Mouse (Mus musculus) cerebellum, postnatal 14 days (tissue): ENCODE results near the gene Abcb5.
"Not testable (repeated sequence)": the region's sequence is repeated elsewhere in the genome, so short reads cannot be mapped to it uniquely, and the experiment has no call there.

Experiments used
- DNase-seq, 2 experiments: peaks; one replicate each; pipeline ENCODE4 v3.0.0; 2021; ENCODE audit warnings: mixed read lengths in 2 of 2

Gene Abcb5

DNA sequence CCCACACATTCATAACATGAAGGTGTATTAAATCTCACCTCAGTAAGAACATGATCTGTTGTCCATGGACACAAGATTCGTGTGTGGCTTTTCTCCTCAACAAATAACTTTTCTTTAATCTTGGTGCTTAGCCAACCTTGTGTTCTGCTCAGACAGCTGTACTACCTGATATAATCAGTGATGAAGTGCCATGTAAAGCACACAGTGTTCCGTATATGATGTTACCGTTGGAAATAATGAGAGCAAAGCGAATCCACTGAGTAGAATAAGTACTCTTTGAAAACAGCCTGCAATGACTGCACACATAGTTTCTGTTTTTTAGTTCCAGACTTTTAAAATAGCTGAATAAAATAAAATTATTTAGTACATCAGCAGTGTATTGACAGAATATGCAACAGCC is at the start of gene Abcb5:
Abcb5 (minus strand) TSS at position 101 of the 400 bp plus-strand sequence.
- DNase-seq, result no peak

DNA sequence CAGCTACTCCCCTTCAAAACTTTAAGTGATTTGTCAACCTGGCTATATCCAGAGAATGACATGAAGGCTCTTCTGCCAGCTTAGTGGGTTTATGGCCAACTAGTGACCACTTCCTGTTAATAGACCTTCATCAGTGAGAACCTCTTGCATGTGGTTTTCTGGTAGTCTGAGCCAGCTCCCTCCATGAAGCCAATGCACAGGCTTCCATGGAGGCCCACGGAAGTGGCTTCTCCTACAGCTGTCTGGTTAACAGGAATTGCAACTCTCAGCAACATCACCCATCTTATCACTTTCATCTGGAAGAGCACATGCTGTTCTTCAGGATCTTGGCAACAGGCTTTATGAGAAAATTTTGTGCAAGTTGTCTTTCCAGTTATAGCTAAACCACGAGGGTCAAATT is 33.0 kb upstream of the Abcb5 start:
- no peak for DNase-seq

DNA sequence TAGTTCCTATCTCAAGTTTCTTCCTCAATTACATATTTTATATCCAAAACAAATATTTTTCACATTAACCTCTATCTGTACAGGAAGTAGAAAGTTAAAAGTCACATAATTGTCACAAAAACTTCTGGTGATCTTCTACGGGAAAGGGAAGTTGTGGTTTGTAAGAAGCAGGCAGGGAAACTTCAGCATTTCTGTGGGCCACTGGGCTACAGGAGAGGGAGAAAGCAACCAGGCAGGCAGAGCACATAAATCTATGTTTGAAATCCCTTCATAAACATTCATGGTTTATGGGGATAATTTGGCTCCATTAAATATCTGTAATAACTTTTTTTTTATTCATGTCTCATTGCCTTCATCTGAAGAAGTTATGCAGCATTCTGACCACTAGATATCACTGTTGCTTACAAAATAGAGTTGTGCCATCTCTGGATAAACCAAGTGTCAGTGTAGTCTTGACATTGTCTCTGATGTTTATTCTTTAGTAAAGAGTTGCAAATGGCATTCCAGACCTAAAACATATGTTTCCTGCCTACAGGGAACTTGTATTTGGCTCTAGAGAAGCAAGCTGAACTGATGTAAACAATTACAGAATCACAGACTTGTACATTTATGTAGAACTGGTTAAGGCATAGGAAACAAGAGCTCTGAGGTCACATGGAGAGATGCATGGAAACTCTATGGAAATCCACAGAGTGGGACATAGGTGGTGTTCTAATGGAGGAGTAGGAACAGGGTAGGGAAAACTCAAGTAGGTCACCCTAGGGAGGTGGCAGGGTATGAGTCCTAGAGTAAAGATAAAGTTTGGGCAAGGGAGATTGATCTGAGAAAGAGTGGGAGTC is 28.3 kb upstream of the Abcb5 start:
- peak in 1 of 2 experiments; percentile 16 for DNase-seq

DNA sequence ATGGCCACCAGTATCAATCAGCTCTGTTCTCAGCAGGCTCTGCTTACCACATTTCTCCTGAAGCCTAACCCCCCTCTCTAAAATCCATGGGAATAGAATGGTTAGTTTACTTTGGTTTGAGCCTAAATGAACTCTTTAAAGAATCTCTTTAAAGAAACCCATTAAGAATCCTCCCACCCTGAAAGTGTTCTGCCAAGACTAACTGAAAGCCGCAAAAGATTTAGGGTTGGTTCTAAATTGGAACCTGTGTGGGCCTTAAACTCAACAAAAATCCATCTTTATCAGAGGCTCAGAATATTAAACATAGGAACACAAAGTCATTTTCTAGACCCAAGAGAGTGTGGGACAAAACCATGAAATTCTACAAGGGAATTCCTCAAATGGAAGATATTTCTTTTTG is 18.6 kb upstream of the Abcb5 start:
- no peak for DNase-seq

DNA sequence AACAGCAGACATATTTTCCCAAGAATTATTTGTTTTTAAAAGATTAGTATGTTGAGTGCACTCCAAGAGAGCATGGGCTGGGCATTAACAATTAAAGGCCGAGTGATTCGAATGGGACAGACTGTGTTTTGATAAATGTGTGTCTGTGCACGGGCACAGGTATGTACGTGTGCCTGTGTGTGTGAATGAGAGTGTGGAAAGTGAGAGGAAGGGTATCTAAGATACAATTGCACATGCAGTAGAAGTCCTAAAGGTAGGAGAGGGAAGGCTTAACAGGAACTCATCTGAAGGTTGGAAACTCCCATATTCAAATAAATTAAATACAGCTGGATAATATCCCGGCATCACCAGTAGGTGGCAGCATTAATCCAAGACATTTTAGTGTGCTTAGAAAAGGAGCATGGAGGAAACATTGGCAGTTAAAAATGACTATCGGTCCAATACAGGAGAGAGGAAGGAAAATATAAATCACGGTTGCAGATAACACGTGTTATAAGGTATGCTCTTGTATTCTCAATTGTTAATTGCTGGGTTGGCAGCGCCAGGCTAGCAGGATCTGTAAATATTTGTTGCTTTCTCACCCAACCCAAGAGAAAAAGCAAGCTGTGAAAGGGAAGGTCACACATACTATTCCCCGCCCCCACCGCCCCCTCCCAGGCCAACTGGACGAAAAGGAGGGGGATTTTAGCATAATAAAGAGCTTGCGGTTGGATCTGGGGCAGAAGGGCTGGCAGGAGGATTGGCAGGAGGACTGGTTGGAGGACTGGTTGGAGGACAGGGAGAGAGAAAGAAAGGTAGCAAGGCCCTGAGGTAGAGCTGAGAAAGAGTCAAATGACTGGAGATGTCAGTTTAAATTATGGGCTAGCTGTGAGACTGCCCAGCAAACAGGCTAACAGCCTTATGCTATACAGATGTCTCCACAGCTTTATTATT is 35.6 kb downstream of the Abcb5 start:
- peak; percentile 77 to 79 for DNase-seq

DNA sequence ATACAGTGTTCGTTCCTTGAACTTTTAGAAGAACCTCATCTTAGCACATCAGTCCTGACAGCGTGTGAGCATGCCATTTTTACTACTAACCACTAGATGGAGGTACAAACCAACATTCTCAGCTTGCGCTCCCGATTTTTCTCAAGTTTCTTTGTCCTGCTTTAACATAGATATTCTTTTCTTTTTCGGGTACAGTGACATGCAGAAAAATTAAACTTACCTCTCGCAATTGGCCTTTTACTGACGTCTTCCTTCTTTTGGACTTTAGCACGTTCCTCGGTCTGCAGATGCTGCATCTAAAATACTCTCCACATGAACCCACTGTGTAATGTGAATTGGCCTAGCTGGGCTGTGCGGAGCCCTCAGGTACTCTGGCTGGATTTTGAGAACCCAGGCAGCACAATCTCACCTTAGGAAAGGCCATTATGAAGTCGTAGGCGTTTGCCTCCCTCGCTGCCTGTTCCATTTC is 39.4 kb downstream of the Abcb5 start:
- peak; percentile 6 to 20 for DNase-seq

DNA sequence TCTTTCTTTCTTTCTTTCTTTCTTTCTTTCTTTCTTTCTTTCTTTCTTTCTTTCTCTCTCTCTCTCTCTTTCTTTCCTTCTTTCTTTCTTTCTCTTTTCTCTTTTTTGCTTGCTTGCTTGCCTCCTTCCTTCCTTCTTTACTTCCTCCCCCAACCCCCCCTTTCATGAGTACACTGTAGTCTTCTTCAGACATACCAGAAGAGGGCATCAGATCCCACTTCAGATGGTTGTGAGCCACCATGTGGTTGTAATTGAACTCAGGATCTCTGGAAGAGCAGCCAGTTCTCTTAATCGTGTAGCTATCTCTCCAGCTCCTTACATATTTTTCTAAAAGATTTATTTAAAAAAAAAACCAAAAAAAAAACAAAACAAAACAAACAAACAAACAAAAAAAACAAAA is 42.3 kb downstream of the Abcb5 start:
- DNase-seq, result not testable (repeated sequence)

DNA sequence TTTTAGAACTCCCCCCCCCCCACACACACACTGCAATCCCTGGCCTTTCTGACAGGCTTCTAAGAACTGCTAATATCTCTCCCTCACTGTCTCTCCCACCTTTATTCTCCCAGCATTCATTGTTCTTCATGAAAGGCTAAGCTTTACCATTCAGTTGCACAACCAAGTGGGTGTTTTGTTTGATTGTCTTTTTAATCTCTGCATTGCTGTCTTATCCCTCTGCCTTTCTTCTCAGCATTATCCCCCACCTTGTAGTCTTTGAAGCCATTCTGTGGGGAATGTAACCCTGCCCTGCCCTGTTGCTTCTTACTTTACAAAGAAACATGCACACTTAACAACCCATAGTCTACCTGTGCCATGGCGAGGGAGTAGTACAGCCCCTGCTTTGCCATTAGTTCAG is 48.5 kb downstream of the Abcb5 start:
- no peak for DNase-seq

DNA sequence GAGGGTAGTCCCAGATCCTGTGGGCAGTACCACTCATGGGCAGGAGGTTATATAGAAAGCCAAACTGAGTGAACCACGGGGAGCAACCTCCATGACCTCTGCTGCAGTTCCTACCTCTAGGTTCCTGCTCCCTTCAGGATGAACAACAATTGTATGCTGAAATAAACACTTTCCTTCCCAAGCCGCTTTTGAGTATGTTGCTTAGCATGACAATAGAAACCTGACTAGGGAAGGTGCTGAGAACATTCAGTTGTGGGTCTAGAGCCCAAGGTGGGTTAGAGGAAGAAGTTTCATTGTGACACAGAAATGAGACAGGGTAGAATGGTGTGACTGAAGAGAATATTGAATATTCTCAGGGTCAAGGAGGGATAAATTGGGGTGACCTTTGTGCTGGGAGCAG is 55.9 kb downstream of the Abcb5 start:
- DNase-seq, result no peak

DNA sequence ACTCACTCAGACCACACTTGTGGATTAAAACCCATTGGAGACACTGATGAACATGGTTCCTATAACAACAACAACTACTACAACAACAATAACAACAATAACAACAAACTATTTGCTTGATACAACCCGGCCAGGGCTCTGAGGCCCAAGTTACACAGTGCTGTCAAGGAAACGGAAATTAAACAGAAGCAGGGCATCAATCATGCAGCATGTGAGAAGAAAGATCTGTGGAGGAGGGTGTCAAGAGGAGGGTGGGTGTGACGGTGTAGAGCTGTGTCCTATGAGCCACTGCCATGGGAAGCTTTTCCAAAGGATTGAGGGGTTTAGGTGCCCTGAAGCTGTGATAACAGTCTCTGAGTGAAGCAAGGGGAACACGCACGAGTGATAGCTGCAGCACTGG is 64.0 kb downstream of the Abcb5 start:
- DNase-seq, result no peak

DNA sequence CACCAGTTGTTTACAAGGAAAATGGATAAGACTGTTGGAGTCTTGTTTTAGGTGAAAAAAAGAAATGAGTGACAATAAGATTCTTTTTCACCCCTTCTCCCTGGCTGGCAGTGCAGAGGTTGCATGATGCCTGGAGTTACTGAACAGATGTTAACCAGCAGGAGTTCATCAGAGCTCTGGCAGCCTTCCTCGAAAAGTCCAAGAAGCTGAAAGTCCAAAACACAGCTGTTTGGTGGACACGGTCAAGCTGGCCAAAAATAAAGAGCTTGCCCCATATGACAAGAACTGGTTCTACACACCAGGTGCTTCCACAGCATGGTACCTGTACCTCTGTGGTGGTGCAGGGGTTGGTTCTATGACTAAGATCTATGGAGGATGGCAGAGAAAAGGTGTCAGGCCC is 78.3 kb downstream of the Abcb5 start:
- no peak for DNase-seq

DNA sequence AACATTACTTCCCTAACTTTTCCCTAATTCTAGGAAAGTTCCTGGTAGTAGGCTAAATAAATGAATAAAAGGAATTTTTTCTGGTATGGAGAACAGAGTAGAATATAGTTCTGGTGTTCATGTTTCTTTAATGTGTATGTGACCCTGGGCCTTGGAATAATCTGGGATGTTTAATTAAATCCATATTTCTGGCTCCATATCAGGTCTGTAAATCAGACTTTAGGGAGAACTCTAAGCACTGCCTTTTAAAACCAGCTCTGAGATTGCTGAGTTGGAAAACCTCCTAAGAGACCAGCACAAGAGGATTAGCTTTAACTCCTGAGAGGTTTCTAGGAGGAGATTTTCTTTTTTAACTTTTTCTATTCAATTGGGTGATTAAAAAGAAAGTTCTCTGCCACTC is 83.4 kb downstream of the Abcb5 start:
- no peak for DNase-seq

DNA sequence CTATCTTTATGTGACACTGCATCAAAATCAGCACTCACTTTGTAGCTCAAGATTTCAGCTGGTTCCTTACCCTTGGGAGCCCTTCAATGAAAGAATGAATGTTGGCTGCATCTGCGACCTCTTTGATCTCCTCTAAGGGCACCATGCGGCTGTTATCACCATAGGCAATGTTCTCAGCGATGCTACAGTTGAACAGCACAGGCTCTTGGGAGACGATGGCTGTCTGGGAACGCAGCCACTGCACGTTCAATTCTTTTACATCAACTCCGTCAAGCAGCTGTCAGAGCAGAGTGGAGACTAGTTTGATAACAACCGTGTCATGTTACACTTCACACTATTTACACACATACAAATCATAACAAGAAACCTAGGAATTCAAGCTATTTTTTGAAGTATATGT is 93.5 kb downstream of the Abcb5 start:
- DNase-seq, result no peak

DNA sequence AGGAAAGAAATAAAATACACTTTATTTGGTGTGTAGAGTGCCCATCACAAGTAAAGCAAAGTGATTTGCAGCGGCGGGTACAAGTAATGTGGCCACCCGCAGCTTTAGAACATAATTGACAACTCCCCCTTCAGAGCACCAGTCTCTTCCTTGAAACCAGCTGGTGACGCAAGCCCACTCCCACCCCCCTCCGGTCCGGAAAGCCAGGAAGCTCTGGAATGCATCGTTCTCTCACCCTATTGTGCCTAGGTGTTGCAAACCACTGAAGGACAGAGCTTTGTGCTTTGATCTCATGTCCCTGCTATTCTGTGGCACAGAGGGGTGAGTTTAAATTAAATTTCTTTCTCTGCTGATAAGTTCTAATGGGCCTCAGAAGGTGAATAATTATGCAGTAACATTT is 110.1 kb downstream of the Abcb5 start:
- DNase-seq, result no peak

DNA sequence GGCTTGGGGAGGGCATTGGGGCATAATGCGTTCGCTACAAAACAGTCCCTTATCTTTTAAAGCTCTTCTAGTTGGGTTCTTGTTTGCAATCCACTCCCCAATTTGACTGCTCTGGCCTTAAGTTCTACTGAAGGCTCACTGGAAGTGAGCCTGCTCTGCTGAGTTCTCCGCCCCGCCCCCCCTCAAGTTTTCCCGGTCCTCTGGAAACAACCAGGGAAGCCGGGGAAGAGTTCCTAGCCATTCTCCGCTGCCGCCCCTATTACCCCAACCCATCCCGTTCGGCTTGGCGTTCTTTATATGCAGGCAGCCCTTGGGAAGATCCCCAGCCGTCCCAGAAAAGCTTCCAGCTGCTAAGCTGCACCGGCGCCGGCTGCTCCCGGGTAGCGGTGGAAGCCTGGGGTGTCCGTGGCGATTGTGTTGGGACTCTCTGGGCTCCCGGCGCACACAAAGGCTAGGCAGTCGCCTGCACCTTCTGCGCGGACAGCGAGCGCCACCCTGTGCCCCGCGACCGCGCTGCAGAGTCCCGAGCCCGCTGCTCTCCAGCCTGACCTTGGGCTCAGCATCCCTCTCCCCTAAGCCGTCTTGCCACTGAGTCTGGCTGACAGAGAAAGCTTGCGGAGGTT is 111.3 kb downstream of the Abcb5 start:
- DNase-seq, result peak; percentile 80

DNA sequence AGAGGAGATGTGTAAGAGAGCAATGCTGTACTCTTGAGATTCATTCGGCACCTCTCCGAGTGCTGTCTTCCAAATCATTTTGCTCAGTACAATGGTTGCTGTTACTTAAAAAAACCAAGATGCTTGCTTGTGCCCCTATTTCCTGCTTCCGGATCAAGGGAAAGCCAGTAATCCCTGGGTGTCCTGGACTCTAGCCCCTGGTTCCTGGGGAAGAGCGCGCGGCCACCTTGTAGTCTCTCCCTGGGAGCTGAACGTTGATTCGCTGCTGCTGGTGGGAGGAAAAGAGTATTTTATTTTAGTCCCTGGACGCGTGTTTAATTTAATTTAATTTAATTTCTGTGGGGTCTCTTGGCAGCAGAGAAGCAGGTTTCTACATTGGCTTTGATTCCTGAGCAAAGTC is 111.8 kb downstream of the Abcb5 start:
- DNase-seq, result peak in 1 of 2 experiments; percentile 7

DNA sequence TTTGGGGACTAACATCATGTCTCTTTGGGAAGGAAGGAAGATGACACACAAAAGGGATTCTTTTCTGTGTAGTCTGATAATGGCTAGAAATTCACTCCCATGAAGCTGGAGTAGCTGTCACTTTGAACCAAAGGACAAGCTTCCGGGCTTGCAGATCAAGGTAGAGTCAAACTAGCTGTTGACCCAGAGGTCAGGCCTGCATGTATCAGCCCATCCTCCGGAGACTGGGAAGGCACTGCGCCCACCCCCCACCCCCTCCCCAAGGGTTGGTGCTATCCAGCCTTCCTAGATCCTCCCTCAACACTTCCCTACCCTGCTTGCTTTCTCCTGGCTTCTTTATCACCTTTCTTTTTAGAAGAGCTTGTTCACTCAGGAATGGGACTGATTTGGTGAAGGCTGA is 112.9 kb downstream of the Abcb5 start:
- DNase-seq, result peak in 1 of 2 experiments; percentile 3

DNA sequence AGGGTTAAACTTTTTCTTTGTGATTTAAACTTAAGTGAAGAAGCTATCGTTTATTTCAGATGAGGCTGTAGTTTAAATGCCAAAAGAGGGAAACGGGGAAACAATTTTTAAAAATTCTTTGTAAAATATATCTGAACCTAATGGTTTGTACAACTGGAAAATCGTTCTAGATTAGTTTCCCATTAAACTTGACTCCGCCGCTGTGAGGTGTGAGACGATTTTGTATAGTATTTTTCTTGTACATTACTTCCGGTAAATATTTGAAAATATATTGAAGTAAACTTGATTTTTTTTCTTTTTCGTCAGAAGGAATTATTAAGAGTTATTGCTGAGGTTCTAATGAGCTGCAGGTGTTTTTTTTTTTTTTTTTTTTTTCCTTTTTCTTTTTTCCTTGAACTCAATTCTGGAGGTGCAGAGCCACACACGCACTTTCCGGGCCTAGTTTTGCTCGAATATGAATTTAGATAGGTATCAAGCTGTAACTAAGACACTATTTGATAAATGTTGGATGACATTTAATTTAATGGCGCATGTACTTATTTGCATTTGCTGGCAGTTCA is 115.3 kb downstream of the Abcb5 start:
- DNase-seq, result peak in 1 of 2 experiments; percentile 14

DNA sequence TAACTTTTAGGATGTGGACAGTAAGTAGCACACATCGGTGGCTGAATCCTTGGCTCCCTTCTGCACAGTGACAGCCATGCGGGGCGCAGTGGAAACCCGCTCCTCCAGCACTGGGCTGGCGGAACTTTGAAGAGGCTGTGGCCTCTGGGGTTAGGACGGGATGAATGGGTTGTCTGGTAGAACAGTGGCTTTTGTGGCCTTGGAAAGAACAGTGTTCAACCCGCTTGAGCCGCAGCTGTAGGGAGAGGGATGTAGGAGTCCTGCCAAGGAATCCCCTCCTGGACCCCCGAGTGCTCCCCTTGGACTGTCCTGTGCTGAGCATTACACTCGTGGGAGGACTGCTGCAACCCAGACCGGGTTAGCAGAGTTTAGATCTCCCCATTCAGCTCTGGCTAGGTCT is 116.2 kb downstream of the Abcb5 start:
- DNase-seq, result peak; percentile 6 to 22

DNA sequence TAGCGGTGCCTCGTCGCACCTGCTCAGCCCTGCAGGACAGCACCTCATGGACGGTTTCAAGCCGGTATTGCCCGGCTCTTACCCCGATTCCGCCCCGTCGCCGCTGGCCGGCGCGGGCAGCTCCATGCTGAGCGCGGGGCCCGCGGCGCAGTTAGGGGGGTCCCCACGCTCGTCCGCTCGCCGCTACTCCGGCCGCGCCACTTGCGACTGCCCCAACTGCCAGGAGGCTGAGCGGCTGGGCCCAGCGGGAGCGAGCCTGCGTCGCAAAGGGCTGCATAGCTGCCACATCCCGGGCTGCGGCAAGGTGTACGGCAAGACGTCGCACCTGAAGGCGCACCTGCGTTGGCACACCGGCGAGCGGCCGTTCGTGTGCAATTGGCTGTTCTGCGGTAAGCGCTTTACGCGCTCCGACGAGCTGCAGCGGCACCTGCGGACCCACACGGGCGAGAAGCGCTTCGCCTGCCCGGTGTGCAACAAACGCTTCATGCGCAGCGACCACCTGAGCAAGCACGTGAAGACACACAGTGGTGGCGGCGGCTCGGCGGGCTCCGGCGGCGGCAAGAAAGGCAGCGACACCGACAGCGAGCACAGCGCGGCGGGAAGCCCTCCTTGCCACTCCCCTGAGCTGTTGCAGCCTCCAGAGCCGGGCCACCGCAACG is 116.9 kb downstream of the Abcb5 start:
- DNase-seq, result peak; percentile 16 to 22

DNA sequence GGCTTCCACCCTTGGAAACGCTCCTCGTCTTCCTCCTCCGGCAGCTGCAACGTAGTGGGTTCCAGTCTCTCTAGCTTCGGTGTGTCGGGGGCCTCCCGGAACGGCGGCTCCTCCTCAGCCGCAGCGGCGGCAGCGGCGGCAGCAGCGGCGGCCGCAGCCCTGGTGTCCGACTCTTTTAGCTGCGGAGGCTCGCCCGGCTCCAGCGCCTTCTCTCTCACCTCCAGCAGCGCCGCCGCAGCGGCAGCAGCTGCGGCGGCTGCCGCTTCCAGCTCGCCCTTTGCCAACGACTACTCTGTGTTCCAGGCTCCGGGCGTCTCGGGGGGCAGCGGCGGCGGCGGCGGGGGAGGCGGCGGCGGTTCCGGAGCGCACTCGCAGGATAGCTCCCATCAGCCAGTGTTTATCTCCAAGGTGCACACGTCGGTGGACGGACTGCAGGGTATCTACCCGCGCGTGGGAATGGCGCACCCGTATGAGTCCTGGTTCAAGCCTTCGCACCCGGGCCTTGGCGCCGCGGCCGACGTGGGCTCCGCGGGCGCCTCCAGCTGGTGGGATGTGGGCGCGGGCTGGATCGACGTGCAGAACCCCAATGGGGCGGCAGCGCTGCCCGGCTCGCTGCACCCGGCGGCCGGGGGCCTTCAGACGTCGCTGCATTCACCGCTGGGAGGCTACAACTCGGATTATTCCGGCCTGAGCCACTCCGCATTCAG is 117.6 kb downstream of the Abcb5 start:
- DNase-seq, result peak; percentile 7 to 21
